Mouse (Mus musculus): ENCODE results near the gene Esp24. TPM values are rescaled to one million over a fixed set of nuclear protein-coding genes. Genes with fewer than 3 reads are reported as not detected.

Esp24 gene
- polyA plus RNA-seq (2012; rRNA removed): not detected in 2 replicates

DNA sequence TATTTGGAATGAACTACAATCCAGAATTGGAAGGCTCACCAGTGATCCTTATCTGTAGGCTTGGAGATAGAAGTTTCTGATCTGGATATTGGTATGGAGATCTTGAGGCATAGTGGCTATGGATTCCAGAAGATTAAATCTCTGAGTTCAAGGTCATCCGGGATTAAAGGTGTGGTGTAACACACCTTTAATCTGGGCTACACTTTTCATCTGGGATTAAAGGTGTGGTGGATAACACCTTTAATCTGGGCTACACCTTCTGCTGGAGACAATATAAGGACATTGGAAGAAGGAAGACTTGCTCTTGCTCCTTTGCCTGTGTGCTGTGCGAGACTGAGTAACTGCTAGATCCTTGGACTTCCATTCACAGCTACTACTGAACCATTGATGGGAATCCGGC, at the start of gene Esp24:
TSS of gene Esp24 (plus strand) at position 301 of the 400 bp plus-strand sequence.

DNA sequence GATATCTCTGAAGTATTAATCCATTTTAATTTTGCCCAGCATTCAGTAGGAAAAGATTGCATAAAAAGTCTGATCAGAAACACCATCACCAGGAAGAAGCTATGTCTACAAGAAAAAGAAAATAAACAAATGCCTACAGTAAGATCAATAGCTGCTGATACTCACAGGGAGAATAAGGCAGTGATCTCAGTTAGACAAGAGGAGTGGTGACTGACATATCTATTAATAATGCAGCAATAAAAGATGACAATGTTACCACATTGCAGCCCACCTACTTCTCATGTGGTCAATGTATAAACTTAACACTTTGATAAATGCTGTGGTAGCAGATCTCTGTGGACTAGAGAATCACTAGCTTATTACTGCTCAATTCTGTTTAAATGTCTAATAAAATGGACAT, 6.7 kb downstream of the Esp24 start, which contains the start of gene Gm21903:
TSS of gene Gm21903 (minus strand) at position 101 of the 400 bp plus-strand sequence.

DNA sequence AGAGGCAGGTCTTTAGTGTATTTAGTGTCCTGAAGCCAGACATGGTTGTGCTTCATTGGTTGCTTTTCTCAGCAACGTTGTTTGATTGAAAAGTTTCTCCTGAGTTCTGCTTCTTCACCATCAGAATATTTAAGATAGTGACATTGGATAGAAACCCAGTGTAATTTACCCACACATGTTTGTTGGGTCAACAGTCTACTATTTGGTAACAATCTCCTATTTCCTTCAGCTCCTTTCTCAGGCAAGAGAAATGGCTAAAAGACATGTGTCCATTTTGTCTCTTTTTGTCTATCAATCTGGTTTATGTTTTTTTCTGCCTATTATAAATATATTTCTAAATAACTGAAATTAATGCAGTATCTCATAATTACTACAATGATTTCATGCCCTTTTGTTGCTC, 40.4 kb downstream of the Esp24 start, which contains the start of gene Esp23:
TSS of gene Esp23 (minus strand) at position 101 of the 400 bp plus-strand sequence.

Other genes starting within 250 kb of the Esp24 start
- gene Gm21903, start 6.6 kb downstream of the Esp24 start, polyA plus RNA-seq (2012; rRNA removed): not detected in 2 replicates
- gene Esp23, start 40.3 kb downstream of the Esp24 start, polyA plus RNA-seq (2012; rRNA removed): not detected in 2 replicates
- gene Esp22, start 58.6 kb downstream of the Esp24 start, polyA plus RNA-seq (2012; rRNA removed): not detected in 2 replicates

Data from central nervous system, embryonic 18 days (tissue).